Mouse (Mus musculus) hindbrain, embryonic 16.5 days (tissue): ENCODE results near the gene Olfr1416. TPM values are rescaled to one million over a fixed set of nuclear protein-coding genes. Genes with fewer than 3 reads are reported as not detected.

Source experiments
- ATAC-seq: fragments of 200-750 bp; cut with Nextera tagmentation; 2 replicates; pipeline ENCODE4 v1.8.0; 2017; ENCODE audit warnings: moderate TSS enrichment, moderate library complexity
- H3K27ac ChIP-seq: fragments of 300-500 bp; sonication (generic); 2 replicates; pipeline ENCODE4 v1.5.1; 2014; ENCODE audit warnings: low read depth, mild to moderate bottlenecking, control low read depth, low read length, moderate library complexity
- H3K27me3 ChIP-seq: fragments of 300-500 bp; sonication (generic); replicated peaks from 2 replicates; pipeline ENCODE4 v1.6.1; 2014; ENCODE audit warnings: low read length; ENCODE audit not compliant: control insufficient read depth, insufficient read depth
- H3K36me3 ChIP-seq: fragments of 300-500 bp; sonication (generic); 2 replicates; pipeline ENCODE4 v1.6.1; 2014; ENCODE audit warnings: mild to moderate bottlenecking, low read length, moderate library complexity, mixed read lengths; ENCODE audit not compliant: control insufficient read depth, insufficient read depth
- H3K4me1 ChIP-seq: fragments of 300-500 bp; sonication (generic); 2 replicates; pipeline ENCODE4 v1.6.1; 2014; ENCODE audit warnings: low read depth, low read length; ENCODE audit not compliant: control insufficient read depth, insufficient read depth
- H3K4me2 ChIP-seq: fragments of 300-500 bp; sonication (generic); 2 replicates; pipeline ENCODE4 v1.6.1; 2014; ENCODE audit warnings: mild to moderate bottlenecking, low read length, control low read depth, moderate library complexity
- H3K4me3 ChIP-seq: fragments of 300-500 bp; sonication (generic); 2 replicates; pipeline ENCODE4 v1.5.1; 2014; ENCODE audit warnings: mild to moderate bottlenecking, low read length, control low read depth, moderate library complexity
- H3K9ac ChIP-seq: fragments of 300-500 bp; sonication (generic); 2 replicates; pipeline ENCODE4 v1.6.1; 2014; ENCODE audit warnings: low read depth, mild to moderate bottlenecking, control low read depth, low read length, moderate library complexity
- H3K9me3 ChIP-seq: fragments of 300-500 bp; sonication (generic); 2 replicates; pipeline ENCODE4 v1.6.1; 2014; ENCODE audit warnings: mild to moderate bottlenecking, low read length, moderate library complexity; ENCODE audit not compliant: control insufficient read depth
- WGBS: fragments of 180-500 bp; shearing (Covaris S2); extraction: QIAGEN DNeasy Blood & Tissue Kit; methylation state at CpG from one replicate; pipeline ENCODE4 v1.1.7; 2014; 5-methylcytosine and 5-hydroxymethylcytosine counted together
- polyA plus RNA-seq: library from polyadenylated mRNA; unstranded; fragments of >200 nt; fragmentation: Nextera tagmentation; extraction: Ambion mirVana; gene quantifications from 2 replicates; pipeline ENCODE4 v1.2.1, GENCODE M21; 2015

Gene Olfr1416
- polyA plus RNA-seq, 1 experiment from 2014 or later: not detected

DNA sequence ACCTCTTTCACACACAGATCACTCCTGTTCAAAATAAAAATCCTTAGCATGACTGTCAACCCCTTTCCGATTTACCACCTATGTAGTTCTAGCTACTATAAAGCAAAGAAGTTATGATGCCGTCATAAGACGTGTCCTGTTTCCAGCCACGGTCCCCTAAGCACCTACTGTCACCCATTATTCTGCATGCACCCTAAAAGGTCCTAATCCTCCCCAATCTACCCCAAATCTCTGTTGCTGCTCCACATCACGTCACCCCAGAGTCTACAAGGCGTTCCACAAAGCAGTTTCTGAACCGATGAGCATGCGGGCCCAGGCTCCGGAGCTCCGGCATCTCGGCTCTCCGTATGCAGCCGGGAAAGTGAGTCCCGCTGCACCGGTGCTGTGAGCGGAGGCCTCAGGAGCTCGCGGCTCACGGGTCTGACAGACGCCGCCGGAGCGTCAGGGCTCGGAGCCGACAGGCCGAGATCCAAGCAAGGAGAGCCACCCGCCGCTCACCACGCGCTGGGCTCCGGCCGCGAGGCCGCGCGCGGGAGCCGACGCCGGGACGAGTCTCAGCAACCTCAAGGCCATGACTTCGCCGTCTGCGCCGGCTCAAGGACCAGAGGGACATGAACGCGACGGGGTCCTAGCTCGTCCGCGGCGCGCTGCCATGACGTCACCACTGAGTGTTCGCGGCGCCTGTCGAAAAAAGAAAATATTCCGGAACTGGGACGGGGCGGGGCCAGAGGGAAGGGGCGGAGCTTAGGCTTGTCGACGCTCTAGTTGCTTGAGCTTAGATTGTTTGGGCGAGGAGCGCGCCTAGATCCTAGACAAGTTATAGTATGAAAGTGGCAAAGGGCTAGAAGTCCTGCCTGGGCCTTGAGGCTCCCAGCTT is 11.5 kb downstream of the Olfr1416 start, which contains the start of gene Ndufa10:
Ndufa10 (minus strand) TSS at position 696 of the 877 bp plus-strand sequence.
- Histone ChIP-seq H3K27me3 (no peaks in the 10 kb centered on the region), H3K9ac (peak within 1 kb of the TSS; percentile 96), H3K9me3 (no peaks in the 10 kb centered on the region), H3K36me3 (peaks cover 9% of the 10 kb centered on the region), H3K27ac (peak within 1 kb of the TSS; percentile 85), H3K4me1 (peaks cover 7% of the 10 kb centered on the region), H3K4me2 (peak within 1 kb of the TSS; percentile 99), H3K4me3 (peak within 1 kb of the TSS; percentile 96)
- WGBS: under 1% methylated on average over 67 of the region's 67 CpGs
- peak; percentile 94 for ATAC-seq

GRCm38 (mm10) chr1:92468891-92469290 is 16.0 kb downstream of the Olfr1416 start:
- Histone ChIP-seq H3K27me3 (no peaks in the 10 kb centered on the region), H3K4me3 (no peak overlapping the region), H3K36me3 (peaks cover 45% of the 10 kb centered on the region), H3K4me2 (no peak overlapping the region), H3K9me3 (no peaks in the 10 kb centered on the region), H3K9ac (no peak overlapping the region), H3K27ac (no peak overlapping the region), H3K4me1 (peaks cover 7% of the 10 kb centered on the region)
- 92% methylated on average over 4 of the region's 4 CpGs for WGBS
- no peak for ATAC-seq

DNA sequence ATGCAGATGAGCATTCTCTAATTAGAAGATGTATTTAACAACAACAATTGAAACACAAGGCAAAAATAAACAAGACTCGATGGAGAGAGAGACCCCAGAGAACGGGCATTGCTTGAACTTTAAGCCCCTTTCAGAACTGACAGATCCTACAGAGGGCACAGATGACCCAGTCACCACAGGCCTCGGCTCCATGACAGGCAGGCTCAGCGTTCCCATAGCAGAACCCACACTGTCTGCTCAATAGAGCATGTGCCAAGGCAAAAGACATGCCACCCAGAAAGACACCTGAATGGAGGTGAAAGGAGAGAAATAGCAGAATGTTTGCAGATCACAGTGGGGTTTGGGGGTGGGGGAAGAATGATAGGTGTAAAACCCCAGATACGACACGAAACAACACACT is 26.5 kb downstream of the Olfr1416 start:
- Histone ChIP-seq H3K4me3 (no peak overlapping the region), H3K4me2 (no peak overlapping the region), H3K9ac (no peak overlapping the region), H3K36me3 (peaks cover 47% of the 10 kb centered on the region), H3K9me3 (no peaks in the 10 kb centered on the region), H3K27me3 (no peaks in the 10 kb centered on the region), H3K27ac (no peak overlapping the region), H3K4me1 (no peaks in the 10 kb centered on the region)
- 88% methylated on average over 6 of the region's 6 CpGs for WGBS
- no peak for ATAC-seq

GRCm38 (mm10) chr1:92457758-92458157 is 27.2 kb downstream of the Olfr1416 start:
- ATAC-seq: no peak
- Histone ChIP-seq H3K9ac (no peak overlapping the region), H3K4me1 (no peaks in the 10 kb centered on the region), H3K27me3 (no peaks in the 10 kb centered on the region), H3K4me2 (no peak overlapping the region), H3K9me3 (no peaks in the 10 kb centered on the region), H3K4me3 (no peak overlapping the region), H3K36me3 (peaks cover 45% of the 10 kb centered on the region), H3K27ac (no peak overlapping the region)

DNA sequence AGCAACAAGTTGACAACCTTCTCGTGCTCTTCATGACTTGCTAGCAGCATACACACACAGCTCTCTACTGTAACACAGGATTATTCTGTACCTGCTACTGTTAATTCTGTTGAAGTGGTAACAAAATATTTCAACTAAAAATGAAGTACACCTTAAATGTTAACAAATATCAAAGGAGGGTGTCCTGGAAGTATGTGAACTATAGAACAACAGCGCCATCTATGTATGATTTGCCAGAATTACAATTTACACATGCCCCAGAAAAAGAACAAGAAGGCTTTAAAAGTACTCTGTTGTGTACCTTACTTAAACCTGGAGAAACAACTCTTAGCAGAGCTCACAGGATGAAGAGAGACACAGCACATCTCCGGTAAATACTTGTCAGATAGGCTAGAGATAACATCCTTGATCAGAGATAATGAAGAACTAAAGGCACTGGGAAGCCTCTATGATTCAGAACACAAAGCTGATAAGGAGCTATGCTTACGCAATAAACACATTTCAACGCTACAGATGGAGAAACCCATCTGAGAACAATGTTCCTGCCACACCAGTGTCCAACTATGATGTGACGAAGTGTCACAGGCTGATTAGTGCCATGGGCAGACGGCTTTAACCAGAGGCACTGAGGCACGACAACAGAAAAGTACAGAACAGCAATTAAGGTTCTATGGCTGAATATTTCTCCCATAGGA is 31.0 kb downstream of the Olfr1416 start:
- H3K9me3 ChIP-seq: no peaks in the 10 kb centered on the region
- no peaks in the 10 kb centered on the region for H3K27me3 ChIP-seq
- peaks cover 39% of the 10 kb centered on the region for H3K36me3 ChIP-seq
- no peak overlapping the region for H3K27ac ChIP-seq
- H3K9ac ChIP-seq: no peak overlapping the region
- ATAC-seq: no peak
- WGBS: 77% methylated on average over 8 of the region's 8 CpGs
- no peak overlapping the region for H3K4me3 ChIP-seq
- no peak overlapping the region for H3K4me2 ChIP-seq
- H3K4me1 ChIP-seq: no peaks in the 10 kb centered on the region

- H3K9ac ChIP-seq: no peak overlapping the region
- H3K36me3 ChIP-seq: peaks cover 37% of the 10 kb centered on the region
- no peaks in the 10 kb centered on the region for H3K4me1 ChIP-seq
- ATAC-seq: no peak
- no peak overlapping the region for H3K27ac ChIP-seq
- H3K9me3 ChIP-seq: no peaks in the 10 kb centered on the region
- H3K27me3 ChIP-seq: no peaks in the 10 kb centered on the region
- H3K4me2 ChIP-seq: no peak overlapping the region
- no peak overlapping the region for H3K4me3 ChIP-seq
- WGBS: 88% methylated on average over 3 of the region's 3 CpGs
Measured at GRCm38 (mm10) chr1:92448293-92448692, 36.6 kb downstream of the Olfr1416 start.

DNA sequence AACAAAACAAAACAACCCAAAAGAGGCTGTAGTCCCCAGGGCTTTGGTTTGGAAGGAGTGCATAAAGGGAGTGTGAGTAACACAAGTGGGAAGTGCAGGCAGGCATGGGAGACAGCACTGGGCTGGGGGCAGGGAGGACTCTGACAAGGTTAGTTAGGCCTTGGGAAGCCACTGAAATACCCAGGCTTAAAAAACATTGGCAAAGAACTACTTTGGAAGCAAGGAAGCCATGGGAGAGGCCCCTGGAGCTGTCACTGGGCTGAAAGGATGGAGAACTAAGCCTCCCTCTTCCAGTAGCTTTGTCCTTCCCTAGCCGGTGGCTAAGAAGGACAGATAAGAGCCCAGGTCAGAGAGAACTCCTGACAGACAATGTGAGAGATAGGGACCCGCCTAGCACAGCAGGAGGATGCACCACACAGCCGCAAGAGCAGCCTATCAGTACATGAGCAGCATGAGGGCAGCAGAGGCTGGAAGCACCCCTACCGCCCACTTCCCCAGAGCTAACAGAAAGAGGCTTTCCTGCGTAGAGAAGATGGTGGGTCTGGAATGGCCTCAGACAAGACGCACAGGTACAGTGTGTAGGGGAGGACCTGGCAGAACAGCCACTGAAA is 43.4 kb downstream of the Olfr1416 start:
- Histone ChIP-seq H3K4me3 (no peak overlapping the region), H3K9ac (no peak overlapping the region), H3K4me1 (peaks cover 18% of the 10 kb centered on the region), H3K27ac (no peak overlapping the region), H3K27me3 (no peaks in the 10 kb centered on the region), H3K4me2 (no peak overlapping the region), H3K9me3 (no peaks in the 10 kb centered on the region), H3K36me3 (peaks cover 18% of the 10 kb centered on the region)
- 75% methylated on average over 6 of the region's 6 CpGs for WGBS
- no peak for ATAC-seq

- Histone ChIP-seq H3K36me3 (peaks cover 15% of the 10 kb centered on the region), H3K27me3 (no peaks in the 10 kb centered on the region), H3K9ac (no peak overlapping the region), H3K27ac (no peak overlapping the region), H3K9me3 (no peaks in the 10 kb centered on the region), H3K4me1 (peaks cover 18% of the 10 kb centered on the region), H3K4me2 (no peak overlapping the region), H3K4me3 (no peak overlapping the region)
- 89% methylated on average over 9 of the region's 9 CpGs for WGBS
- no peak for ATAC-seq
Measured at GRCm38 (mm10) chr1:92440066-92440750, 44.7 kb downstream of the Olfr1416 start.
